Mouse (Mus musculus) testis, postnatal 14 days (tissue): ENCODE data around the gene Chadl.
"Not testable (repeated sequence)": the region's sequence is repeated elsewhere in the genome, so short reads cannot be mapped to it uniquely, and the experiment has no call there.

ENCODE experiments used
- DNase-seq: peaks from one replicate; pipeline ENCODE4 v3.0.0; 2021; ENCODE audit warnings: low spot score

Gene Chadl

GRCm38 (mm10) chr15:81697175-81697574 lies at the start of gene Chadl:
Gene Chadl, minus strand, starts transcription at chr15:81697287.
- DNase-seq, result no peak

DNA sequence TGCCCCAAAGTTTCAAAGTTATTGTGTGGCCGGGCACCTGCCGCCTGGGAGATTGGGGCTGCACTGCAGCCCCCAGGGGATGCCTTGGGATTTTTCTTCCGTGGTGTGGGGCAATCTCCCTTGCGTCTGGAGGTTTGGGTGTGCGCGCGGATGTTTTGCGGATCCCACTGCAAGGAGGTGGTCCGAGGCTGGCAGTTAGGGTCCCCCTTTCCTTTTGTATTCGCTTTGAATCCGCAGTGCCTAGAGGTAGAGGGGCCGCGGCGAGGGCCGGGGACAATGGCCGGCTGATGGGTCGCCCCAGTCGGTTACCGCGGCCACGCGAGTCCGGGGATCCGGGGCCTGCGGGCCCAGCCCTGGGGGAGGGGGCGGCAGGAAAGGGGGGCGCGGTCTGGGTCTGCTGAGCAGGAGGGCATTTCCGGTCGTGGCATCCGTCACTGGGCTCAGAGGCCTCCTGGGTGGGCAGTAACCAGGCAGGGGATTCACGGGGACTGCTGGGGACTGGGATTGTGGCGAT lies 48.6 kb upstream of the Chadl start:
- DNase-seq, result peak; percentile 76

DNA sequence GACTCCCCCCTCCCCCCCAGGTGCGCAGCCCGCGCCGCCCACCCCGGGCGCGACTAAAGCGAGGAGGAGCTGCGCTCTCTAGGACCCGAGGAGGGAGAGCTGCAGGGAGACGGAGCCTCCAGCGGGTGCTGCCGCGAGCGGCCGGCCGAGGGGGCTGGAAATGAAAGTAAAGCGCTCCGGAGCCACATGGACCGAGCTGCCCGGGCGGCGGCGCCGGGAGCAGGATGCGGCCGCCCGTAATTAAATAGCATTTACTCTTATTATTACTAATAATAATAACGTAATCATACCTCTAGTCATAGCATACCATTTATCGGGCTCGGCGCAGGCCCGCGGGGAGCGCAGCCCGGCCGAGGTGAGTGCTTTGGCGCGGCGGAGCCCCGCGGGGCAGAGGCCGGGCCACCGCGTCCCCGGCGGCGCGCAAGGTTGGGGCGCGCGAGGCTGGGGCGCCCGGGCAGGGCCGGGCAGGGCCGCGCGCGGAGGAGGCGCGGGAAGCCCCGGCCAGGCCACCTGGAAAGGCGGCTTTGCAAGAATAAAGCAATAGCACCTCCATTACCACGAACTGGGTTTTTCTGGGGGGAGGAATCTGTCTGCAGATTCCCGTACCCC lies 48.0 kb upstream of the Chadl start, which contains the start of the genes Zc3h7b and Rangap1:
TSS of gene Zc3h7b (plus strand) at position 66 of the 609 bp plus-strand sequence.
TSS of gene Rangap1 (minus strand) at position 539 of the 609 bp plus-strand sequence.
- peak; percentile 79 for DNase-seq

- DNase-seq, result not testable (repeated sequence)
These were observed 45.3 kb upstream of the Chadl start for GRCm38 (mm10) chr15:81742368-81742767.

GRCm38 (mm10) chr15:81739924-81740323 lies 42.8 kb upstream of the Chadl start:
- no peak for DNase-seq

DNA sequence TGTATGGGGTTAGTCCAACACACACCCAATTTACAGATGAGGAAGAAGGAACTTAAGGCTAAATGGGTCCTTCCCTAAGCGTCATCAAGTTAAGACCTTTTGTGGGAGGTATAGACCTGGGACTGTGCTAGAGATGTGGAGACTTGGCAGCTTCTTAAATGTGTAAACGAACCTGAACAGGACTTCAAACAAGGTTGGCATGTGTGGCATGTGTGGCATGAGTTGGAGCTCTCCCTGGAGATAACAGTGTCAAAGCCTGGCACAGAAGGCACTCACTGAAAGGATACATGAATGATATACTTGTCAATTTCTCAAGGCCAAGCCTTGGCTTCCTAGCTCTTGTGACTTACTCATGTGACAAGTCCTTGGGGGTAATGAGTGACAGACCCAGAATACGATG lies 42.2 kb upstream of the Chadl start:
- DNase-seq, result no peak

- DNase-seq, result no peak
These were observed 38.0 kb upstream of the Chadl start for GRCm38 (mm10) chr15:81735075-81735474.

- DNase-seq, result peak; percentile 99
These were observed 32.9 kb upstream of the Chadl start for GRCm38 (mm10) chr15:81729792-81730635.

DNA sequence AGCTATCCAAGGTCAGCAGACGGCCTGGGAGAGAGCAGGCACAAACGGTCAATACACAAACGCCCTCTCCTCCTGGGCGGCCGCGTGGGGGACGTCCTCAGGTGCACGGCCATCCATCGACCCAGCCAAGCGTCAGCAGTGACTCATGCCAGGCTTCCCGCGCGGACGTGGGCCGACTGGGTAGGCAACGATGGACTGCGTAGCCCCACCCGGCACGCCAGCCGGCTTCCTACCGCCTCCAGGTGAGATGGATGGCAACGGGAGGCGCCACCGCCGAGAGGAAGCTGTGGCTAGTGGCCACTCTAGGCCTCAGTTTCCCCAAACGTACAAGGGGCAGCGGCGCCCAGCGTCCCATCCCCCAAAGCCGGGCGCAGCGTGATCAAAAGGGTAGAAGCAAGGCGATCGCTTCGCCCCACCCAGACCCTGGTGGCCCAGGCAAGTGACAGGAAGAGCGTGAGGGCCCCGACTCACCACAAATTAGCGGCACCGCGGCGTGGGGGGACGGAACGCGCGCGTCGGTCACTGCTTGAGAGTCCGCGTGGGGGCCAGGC lies 32.2 kb upstream of the Chadl start:
- DNase-seq, result peak; percentile 50

GRCm38 (mm10) chr15:81725965-81726364 lies 28.9 kb upstream of the Chadl start:
- DNase-seq, result no peak

- no peak for DNase-seq
These were observed 26.6 kb upstream of the Chadl start for GRCm38 (mm10) chr15:81723653-81724052.

GRCm38 (mm10) chr15:81722361-81722760 lies 25.3 kb upstream of the Chadl start:
- no peak for DNase-seq

DNA sequence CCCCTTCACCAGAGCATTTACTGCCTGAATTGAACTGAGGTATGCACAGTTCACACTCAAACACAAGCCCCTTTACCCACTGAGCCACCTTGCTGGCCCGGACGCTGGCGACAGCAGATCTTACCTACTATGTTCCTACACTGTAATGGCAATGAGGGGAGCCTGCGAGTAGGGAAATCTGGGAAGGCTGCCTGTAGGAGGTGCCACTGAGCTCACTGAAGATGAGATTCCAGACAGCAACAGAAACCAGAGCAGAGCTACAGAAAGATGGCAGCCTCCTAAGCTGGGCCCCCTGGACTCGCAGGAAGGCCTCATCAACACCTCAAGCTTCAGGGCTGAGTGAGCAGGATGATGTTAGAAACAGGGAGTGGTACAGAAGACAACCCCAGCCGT lies 22.0 kb upstream of the Chadl start:
- DNase-seq, result no peak

DNA sequence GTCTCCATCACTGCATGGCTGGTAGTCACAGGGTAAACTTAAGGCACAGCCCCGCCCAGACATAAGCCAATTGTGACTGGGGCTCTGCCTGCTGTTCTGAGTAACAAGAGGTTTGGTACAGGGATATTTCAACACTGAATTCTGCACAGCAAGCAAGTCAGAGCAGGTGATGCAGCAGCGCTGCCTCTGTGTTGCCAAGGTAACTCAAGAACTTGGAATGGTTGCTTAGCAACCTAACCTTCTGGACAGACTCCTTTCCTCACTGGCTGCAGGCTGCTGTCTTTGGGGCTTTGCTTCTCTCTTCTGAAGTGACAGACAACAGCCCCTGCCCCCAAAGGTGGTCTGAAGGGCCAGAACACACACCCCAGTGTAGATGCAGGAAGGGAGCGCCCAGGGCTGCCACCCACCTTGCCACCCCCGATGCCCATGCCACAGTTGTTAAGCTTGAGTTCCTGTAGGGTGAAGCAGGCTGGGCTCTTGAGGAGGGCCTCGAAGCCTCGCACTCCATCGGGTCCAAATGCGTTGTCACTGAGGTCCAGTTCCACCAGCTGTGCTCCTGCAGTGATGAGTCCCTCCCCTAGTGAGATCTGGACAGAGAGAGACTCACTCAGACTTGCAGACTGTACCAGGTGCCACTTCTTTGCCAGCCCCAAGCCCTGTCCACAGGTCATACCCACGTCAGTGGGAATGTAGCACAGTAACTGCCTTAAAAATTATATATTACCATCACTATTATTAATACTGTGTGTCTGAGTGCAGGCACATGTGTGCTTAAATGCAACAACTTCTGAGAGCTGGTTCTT lies 21.4 kb upstream of the Chadl start:
- DNase-seq, result no peak

- no peak for DNase-seq
These were observed 16.7 kb upstream of the Chadl start for GRCm38 (mm10) chr15:81713742-81714141.

DNA sequence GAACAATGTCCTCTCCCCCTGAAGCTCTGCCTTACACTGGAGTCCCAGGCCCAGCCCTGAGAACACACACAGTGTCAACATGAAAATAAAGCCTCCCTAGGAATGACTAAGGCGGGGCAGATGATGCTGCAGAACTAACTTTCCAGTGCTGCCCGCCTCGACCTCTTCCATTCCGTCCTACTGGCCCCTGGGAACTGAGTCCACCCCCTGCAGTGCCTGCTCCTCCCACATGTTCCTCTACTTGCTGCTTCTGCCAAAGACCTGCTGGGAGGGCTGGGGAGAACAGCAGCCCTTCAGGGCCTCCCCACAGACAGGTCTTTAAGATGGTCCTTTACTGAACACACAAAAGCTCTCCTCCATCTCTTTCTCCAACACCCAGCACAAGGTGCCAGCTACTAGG lies 13.7 kb upstream of the Chadl start:
- no peak for DNase-seq

DNA sequence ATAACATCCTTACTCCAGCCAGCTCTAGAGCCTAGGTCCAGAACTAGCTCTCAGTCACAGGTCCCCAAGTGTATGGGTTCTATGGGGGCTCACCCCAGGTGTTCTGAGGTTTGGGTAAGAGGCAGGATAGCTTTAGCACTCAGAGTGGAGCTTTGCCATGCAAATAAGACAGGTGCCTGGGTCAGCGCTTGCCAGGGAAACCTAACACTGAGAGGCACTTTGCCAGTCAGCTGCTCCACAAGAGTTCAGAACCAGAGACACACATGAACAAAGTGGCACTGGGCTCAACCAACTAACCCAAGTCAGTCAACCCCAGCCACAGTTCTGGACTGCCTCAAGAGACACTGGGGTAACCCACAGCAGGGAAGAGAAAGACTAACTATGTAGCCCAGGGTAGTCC lies 12.6 kb upstream of the Chadl start:
- no peak for DNase-seq

- DNase-seq, result no peak
These were observed 11.9 kb upstream of the Chadl start for GRCm38 (mm10) chr15:81708991-81709390.

- DNase-seq, result no peak
These were observed 6.0 kb upstream of the Chadl start for GRCm38 (mm10) chr15:81703094-81703489.

- no peak for DNase-seq
These were observed 5.4 kb upstream of the Chadl start for GRCm38 (mm10) chr15:81702306-81703093.

GRCm38 (mm10) chr15:81701350-81701749 lies 4.3 kb upstream of the Chadl start:
- DNase-seq, result not testable (repeated sequence)
